Mouse (Mus musculus) megakaryocyte, embryonic 14.5 days (primary cell): ENCODE data around the gene Negr1.

Source experiments
- FLI1 ChIP-seq: IDR thresholded peaks from 2 replicates; pipeline ENCODE4 v1.6.1; 2012; ENCODE audit warnings: low read length, inconsistent platforms, mixed read lengths
- GATA1 ChIP-seq: IDR thresholded peaks from 3 replicates; pipeline ENCODE4 v1.6.1; 2012; ENCODE audit warnings: mixed read lengths, low read length, inconsistent platforms, borderline replicate concordance

GRCm38 (mm10) chr3:156786355-156786754 is 224.8 kb downstream of the Negr1 start:
- no peak for TF ChIP-seq GATA1
- no peak for TF ChIP-seq FLI1
